Mouse (Mus musculus): ENCODE measurements around the gene Slc22a20.
A peak's percentile ranks its signal among the peaks of the same experiment; 100 is the strongest.

Gene Slc22a20

GRCm38 (mm10) chr19:5952071-5952691, 33.8 kb downstream of the Slc22a20 start:
- DNase-seq (ENCODE audit: low spot score): no peak

DNA sequence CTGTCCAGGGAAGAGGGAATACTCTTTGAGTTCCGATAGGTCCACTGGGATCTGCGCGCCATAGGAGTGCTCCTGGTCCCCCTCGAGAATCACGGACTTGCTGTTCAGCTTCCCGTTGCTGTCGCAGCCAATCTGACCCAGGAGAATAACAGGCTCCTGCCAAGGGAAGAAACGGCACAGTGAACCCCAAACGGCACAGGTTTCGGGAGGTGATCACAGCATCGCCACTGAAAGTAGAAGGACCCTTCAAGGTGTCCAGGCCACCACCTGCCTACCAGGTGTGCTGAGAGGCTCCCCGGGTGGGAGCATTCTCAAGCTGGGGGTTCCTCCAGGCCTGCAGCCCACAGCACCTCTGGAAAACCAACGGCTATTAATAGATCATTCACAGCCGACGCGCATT, 34.3 kb downstream of the Slc22a20 start:
- DNase-seq (ENCODE audit: low spot score): no peak

GRCm38 (mm10) chr19:5950218-5950617, 35.7 kb downstream of the Slc22a20 start:
- no peak for DNase-seq (ENCODE audit: low spot score)

DNA sequence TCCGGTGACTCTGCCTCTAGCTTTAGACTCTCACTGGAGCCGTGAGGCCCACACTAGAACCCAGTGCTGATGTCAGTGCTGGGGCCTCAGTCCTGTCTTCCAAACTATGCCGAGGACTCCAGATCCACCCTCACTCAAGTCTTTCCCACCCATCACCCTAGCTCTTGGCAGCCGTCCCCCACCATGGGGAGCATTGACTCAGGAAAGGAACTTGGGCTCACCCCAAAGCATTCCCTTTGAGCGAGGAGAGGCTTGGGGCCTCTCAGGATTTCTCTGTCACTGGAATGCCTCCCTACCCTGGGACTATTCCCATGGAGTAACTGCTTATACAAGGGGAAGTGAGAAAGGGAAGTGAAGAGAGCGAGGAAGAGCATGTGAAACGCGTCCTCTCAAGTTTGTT, 40.1 kb downstream of the Slc22a20 start:
- DNase-seq (ENCODE audit: low spot score): peak; percentile 46

DNA sequence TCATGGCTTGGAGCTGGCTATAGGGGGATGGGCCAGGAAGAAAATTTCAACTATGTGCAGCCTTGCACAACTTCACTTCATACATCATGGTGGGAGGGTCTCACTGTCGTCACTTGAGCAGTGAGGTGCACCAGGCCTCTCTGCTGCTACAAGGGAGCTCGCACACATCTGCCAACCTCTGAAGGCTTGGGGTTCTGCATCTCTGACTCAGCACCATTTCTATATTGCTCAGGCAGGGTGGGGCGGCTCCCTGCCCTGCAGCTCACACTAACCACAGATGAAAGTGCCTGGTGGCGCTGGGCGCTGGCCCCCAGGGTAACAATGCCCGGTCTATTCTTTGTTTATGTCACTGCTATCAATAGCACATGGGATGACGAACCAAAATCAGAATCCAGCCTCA, 40.9 kb downstream of the Slc22a20 start:
- no peak for DNase-seq (ENCODE audit: low spot score)

- DNase-seq (ENCODE audit: low spot score): no peak
Measured at GRCm38 (mm10) chr19:5944145-5944544, 41.8 kb downstream of the Slc22a20 start.

DNA sequence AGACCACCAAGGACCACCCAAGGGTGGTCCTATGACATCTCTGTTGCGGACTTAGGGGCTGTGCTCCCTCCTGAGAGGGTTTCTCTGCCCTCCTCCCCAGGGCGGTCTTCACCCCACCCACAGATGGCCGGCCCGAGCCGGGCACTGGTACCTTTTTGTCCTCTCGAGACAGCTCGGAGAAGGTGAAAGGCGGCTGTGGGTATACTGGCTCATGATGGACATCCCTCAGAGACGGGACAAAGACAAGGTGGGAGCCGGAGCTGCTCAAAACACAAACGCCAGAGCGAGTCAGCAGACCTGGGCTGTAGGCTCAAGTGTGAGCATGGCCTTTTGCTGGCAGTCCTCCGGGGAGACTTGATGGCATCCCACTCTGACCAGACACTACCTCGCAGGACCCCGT, 42.5 kb downstream of the Slc22a20 start:
- no peak for DNase-seq (ENCODE audit: low spot score)

DNA sequence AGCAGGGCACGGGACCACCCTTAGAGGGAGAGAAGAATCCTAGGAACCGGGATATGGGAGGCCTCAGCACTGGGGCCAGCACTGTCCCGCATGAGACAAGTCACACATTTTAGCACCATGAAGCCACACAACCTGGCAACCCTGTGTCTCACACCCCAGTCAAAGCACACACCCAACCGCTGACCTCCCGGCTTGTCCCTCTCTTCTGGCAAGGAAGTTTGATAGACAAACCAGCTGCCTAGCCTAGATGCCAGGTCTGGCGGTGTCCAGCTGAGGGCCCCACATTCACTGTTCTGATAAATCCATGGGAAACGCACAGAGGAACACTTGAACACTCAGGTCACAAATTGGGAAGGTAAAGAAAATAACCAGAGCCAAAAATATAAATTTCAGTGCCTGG, 43.4 kb downstream of the Slc22a20 start:
- DNase-seq (ENCODE audit: low spot score): no peak

DNA sequence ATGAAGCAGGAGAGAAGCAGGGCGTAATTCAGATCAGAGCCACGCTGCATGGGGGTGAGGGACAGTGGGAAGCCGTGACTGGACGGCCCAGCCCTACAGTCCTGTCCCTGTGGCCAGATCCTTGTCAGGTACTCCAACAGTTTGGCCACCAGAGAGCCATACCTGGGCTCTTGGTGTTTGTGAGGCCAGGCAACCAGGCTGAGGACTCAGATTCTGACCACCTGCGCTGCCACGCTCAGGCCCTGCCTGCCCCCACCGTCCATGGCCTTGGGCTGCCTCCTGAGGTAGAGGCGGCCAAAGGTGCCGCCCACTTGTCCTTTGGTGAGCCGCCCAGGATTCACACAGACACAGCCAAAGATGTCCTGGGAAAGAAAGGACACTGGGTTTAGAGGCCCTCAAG, 45.3 kb downstream of the Slc22a20 start:
- DNase-seq (ENCODE audit: low spot score): no peak

GRCm38 (mm10) chr19:5940173-5940572, 45.8 kb downstream of the Slc22a20 start:
- peak; percentile 73 for DNase-seq (ENCODE audit: low spot score)

GRCm38 (mm10) chr19:5939715-5940114, 46.2 kb downstream of the Slc22a20 start:
- DNase-seq (ENCODE audit: low spot score): no peak

DNA sequence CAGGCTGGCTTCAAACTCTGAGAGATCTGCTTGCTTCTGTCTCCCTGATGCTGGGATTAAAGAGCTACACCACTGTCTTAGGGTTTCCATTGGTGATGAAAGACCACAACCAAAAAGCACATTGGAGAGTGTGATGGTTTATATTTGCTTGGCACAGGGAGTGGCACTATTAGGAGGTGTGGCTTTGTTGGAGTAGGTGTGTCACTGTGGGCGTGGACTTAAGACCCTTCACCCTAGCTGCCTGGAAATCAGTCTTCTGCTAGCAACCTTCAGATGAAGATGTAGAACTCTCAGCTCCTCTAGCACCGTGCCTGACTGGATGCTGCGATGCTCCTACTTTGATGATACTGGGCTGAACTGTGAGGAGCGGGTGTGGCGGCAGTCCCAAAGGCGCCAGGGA, 47.4 kb downstream of the Slc22a20 start:
- DNase-seq (ENCODE audit: low spot score): no peak

DNA sequence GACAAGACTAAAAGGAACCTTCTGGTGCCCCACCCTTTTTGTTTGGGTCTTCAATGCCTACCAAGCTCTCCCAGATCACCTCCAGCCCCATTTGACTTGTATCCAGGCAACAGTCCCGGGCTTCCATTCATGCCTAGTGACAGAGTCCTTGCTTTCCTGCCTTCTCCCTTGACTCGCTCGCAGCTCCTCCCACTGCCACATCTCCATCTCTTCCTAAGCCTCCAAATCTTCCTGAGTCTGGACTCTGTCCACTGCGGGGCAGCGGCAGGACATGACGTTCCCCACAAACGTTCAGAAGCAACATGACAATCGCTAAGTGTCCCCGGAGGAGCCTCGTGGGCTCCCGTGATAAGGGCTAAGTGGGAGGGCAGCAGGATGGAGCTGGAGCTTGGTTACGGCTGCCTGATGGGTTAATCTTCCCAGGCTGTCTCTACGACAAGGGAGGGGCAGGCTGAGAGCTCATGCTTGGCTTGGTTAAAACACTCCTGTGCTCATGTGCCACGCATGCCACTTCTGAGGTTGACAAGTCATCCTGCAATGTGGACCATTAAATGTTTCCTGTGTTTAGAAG, 48.0 kb downstream of the Slc22a20 start:
- no peak for DNase-seq (ENCODE audit: low spot score)

GRCm38 (mm10) chr19:5937095-5937835, 48.7 kb downstream of the Slc22a20 start:
- DNase-seq (ENCODE audit: low spot score): no peak

DNA sequence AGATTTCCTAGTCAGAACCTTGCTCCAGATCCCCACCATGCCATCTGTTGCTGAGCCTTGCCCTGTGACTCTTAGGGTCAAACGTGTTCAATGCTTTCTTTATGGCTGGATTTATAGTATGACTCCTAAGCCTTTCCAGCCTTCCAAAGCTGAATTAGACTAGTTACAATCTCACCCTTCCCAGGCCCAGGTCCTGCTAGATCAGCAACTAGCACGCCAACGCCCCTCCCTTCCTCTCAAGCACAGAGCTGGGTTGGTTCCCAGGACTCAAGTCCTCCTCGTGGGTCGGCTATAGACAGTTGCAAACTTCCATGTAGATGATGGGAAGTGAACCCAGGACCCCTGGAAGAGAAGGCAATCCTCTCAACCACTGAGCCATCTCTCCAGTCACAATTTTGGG, 50.3 kb downstream of the Slc22a20 start:
- no peak for DNase-seq (ENCODE audit: low spot score)

DNA sequence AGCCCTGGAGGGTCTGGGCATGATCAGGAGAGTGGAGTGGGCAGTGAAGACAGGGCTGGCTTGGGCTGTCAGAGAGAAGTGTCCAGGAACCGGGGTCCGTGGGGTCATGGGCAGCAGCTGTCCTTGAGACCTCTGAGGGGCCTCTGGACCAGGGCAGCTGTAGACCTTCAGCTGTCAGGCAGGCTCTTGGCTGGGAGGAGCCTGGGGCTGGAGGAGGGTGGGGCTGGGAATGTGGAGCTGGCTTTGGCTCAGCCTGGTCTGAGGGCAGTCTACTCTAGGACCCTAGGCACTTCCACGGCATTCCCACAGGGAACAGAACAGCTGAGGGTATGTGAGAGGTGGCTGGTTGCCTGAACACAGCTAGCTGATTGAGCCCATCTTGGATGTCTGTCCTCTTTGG, 50.7 kb downstream of the Slc22a20 start:
- DNase-seq (ENCODE audit: low spot score): peak; percentile 52

DNA sequence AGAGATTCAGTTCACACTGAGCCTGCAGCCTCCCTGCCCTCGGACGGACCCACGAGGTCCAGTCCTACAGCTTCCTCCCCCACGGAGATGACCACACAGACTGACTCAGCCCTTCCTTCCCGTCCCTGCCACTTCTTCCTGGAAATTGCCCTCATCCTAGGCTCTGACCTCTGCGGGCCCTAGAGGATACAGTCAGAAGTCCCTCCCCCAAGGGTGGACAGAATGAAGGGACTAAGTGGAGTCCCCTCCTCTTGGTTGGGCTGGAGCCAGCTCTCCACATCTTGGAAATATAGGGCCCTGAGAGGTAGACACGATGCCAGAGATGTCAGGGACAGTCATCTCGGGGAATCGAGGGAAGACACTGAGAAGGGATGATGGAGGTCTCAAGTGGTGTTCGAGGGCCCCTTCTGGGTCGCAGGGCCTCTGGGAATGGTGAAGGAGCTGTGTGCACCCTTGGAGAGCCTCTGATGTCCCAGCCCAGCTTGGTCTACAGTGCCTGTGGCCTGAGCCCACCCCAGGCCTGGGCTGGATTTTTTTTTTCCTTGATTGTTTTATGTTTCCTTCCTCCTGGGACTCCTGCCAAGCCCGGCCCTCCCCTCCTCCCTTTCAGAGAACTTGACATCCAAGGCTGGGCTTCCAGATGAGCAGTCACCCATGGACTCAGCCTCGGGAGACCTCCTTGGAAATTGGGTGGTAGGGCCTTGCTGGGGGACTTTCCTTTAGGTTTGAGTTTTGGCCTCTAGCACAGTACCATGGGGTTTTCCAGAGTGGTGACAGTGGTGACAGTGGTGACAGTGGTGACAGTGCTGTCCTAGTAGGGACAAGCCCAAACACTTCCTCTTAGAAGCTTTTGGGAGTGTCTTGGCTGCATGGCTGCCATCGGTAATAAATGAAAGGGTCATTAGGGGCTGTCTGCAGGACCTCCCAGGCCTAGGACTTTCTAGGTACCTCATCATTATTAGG, 56.0 kb downstream of the Slc22a20 start:
- no peak for DNase-seq (ENCODE audit: low spot score)

GRCm38 (mm10) chr19:5928546-5928945, 57.4 kb downstream of the Slc22a20 start:
- DNase-seq (ENCODE audit: low spot score): no peak

DNA sequence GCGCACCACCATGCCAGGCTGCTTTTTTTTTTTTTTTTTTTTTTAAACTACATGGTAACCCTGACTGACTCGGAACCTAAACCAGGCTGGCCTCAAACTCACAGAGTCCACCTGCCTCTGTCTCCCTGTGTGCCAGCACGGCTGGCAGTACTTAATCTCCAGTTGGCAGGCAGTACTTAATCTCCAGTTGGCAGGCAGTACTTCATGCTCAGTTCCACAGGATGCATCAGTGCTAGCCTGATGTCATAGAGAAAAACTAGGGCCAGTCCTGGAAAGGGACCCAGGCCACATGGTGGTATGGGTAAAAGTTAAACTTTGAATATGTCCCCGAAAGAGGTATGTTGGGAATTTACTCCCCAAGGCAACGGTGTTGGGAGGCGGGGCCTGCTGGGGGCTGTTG, 57.8 kb downstream of the Slc22a20 start:
- no peak for DNase-seq (ENCODE audit: low spot score)

DNA sequence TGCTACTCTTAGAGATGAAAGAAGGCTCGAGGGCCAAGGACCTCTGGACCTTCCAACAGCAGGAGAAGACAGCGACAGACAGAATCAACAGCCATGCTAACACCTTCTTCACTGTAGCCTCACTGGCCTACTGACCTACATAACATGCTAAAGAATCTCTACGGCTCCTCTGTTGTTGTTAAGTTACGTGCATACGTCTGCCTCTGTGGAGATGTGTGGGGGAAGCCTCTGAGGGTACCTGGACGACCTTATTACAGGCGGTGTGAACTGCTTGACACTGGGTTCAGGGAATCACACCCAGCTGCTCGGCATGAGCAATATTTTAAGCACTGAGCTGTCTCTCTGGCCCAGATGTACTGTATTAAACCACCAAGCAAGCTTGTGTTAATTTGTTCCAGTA, 58.4 kb downstream of the Slc22a20 start:
- no peak for DNase-seq (ENCODE audit: low spot score)

DNA sequence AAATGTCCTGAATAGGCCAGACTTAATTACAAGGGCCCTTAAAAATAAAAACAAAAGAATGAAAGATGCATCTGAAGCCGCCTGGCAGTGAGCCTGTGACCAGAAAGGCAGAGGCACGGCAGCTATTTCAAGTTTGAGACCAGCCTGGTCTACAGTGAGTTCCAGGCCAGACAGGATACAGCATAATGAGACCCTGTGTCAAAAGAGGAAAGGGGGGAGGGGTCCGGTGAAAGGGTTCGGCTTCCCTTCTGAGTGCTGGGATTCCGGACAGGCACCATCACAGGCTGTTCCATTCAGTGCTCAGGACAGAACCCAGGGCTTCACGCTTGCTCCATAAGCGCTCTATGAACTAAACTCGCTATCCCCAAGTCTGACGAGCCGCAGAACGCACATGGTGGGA, 58.9 kb downstream of the Slc22a20 start:
- DNase-seq (ENCODE audit: low spot score): no peak

- no peak for DNase-seq (ENCODE audit: low spot score)
Measured at GRCm38 (mm10) chr19:5925311-5925855, 60.6 kb downstream of the Slc22a20 start.

Data from urinary bladder, postnatal 25 days (tissue).